14 mouse cellular contexts compared by ENCODE assay signal in genomic region chr8:120304097-120304496, GRCm38 (mm10).
DNase-seq lines count a peak whose midpoint lies in the region; ATAC-seq and TF ChIP-seq lines count a peak whose summit lies in the region.
"Had no signal": no experiment of that assay in that cellular context is flagged by ENCODE, and none has a peak within 500 bp of the region (broad histone marks: within the 10 kb centered on the region; RNA-seq: fewer than 3 reads in every experiment).

No protein-coding gene starts in this region.

- H3K27ac ChIP-seq in heart, embryonic 12.5 days (ENCODE audit: poor library complexity, severe bottlenecking), result no peak overlapping the region
- H3K27ac ChIP-seq in cortical plate, adult 2 months (ENCODE audit: insufficient read depth, low read length), result 0 out of 2 replicates have a peak overlapping the region, but pooled peaks have one; percentile 45
- H3K27ac ChIP-seq in forebrain, postnatal 0 days (ENCODE audit: low read depth, low read length), result peak overlapping the region; percentile 66
- H3K27ac ChIP-seq in midbrain, embryonic 11.5 days (ENCODE audit: low read depth, low read length), result peak overlapping the region; percentile 74
- H3K27ac ChIP-seq: macrophage had no signal

- H3K27me3 ChIP-seq in heart, embryonic 12.5 days (replicated peaks), result peaks cover 14% of the 10 kb centered on the region
- H3K27me3 ChIP-seq in forebrain, postnatal 0 days (ENCODE audit: insufficient read depth, low read length), result no peaks in the 10 kb centered on the region
- peaks cover 5% of the 10 kb centered on the region; the same call in 1 of the 2 replicates for H3K27me3 ChIP-seq in midbrain, embryonic 11.5 days (ENCODE audit: control insufficient read depth, insufficient read depth, low read length)

- WGBS in heart, embryonic 12.5 days, result 65% methylated on average over 9 of the region's 9 CpGs
- WGBS in forebrain, postnatal 0 days, result 18% methylated on average over 9 of the region's 9 CpGs
- WGBS in midbrain, embryonic 11.5 days, result 20% methylated on average over 9 of the region's 9 CpGs

- H3K36me3 ChIP-seq in heart, embryonic 12.5 days, result no peaks in the 10 kb centered on the region
- no peaks in the 10 kb centered on the region for H3K36me3 ChIP-seq in forebrain, postnatal 0 days (ENCODE audit: insufficient read depth)
- no peaks in the 10 kb centered on the region for H3K36me3 ChIP-seq in midbrain, embryonic 11.5 days (ENCODE audit: control insufficient read depth, insufficient read depth, low read length)
- H3K36me3 ChIP-seq: stomach, embryonic 15.5 days had no signal

- peaks cover 40% of the 10 kb centered on the region for H3K4me1 ChIP-seq in heart, embryonic 12.5 days (replicated peaks)
- peaks cover 17% of the 10 kb centered on the region for H3K4me1 ChIP-seq in cortical plate, adult 2 months (ENCODE audit: control insufficient read depth, insufficient read depth, low read length)
- H3K4me1 ChIP-seq in forebrain, postnatal 0 days (ENCODE audit: insufficient read depth), result peaks cover 39% of the 10 kb centered on the region
- peaks cover 57% of the 10 kb centered on the region for H3K4me1 ChIP-seq in midbrain, embryonic 11.5 days (ENCODE audit: control insufficient read depth, insufficient read depth, low read length)

- H3K4me2 ChIP-seq in heart, embryonic 12.5 days, result no peak overlapping the region
- H3K4me2 ChIP-seq in forebrain, postnatal 0 days (ENCODE audit: low read depth), result no peak overlapping the region
- no peak overlapping the region for H3K4me2 ChIP-seq in midbrain, embryonic 11.5 days
- H3K4me2 ChIP-seq: heart, embryonic 11.5 days; stomach, embryonic 15.5 days had no signal

- TF ChIP-seq CTCF in cortical plate, adult 2 months (IDR thresholded peaks at IDR 0.05; ENCODE audit: extremely low read depth, insufficient read depth, low read length), result no peak
- no peak for TF ChIP-seq CTCF in forebrain, postnatal 0 days (IDR thresholded peaks at IDR 0.05; ENCODE audit: low read depth)

- H3K4me3 ChIP-seq in heart, embryonic 12.5 days, result no peak overlapping the region
- H3K4me3 ChIP-seq in cortical plate, adult 2 months (ENCODE audit: insufficient read depth, low read length), result no peak overlapping the region
- no peak overlapping the region for H3K4me3 ChIP-seq in forebrain, postnatal 0 days (ENCODE audit: low read depth, low read length)
- no peak overlapping the region for H3K4me3 ChIP-seq in midbrain, embryonic 11.5 days (ENCODE audit: low read depth, low read length)
- H3K4me3 ChIP-seq: stomach, embryonic 15.5 days had no signal

- no peak for DNase-seq in heart, postnatal 10 days
- DNase-seq in forebrain, postnatal 0 days, result no peak
- DNase-seq in midbrain, embryonic 11.5 days (ENCODE audit: low spot score, missing footprints), result no peak
- DNase-seq in spleen, postnatal 10 days (ENCODE audit: low spot score in 2 of 2), result no peak
- no peak for DNase-seq in ovary, postnatal 36 days (ENCODE audit: low spot score)
- DNase-seq in layer of hippocampus, adult 9-10 months (ENCODE audit: low spot score), result no peak
- DNase-seq: adrenal gland, postnatal 10 days; cerebellum, adult 8-10 months; kidney, adult 18-20 months had no signal

- H3K9me3 ChIP-seq in heart, embryonic 12.5 days (replicated peaks), result no peaks in the 10 kb centered on the region
- no peaks in the 10 kb centered on the region for H3K9me3 ChIP-seq in forebrain, postnatal 0 days (ENCODE audit: low read length)
- H3K9me3 ChIP-seq in midbrain, embryonic 11.5 days (ENCODE audit: control insufficient read depth, low read length), result no peaks in the 10 kb centered on the region
- H3K9me3 ChIP-seq: stomach, embryonic 15.5 days had no signal

- ATAC-seq in heart, embryonic 12.5 days (ENCODE audit: insufficient number of reproducible peaks, low FRiP score), result no peak
- ATAC-seq in forebrain, postnatal 0 days, result peak; percentile 44
- ATAC-seq in midbrain, embryonic 11.5 days (ENCODE audit: low FRiP score), result peak; percentile 38; the same call in 1 of the 2 replicates

- intact Hi-C loops in heart, postnatal 10 days (cut with DNase I), result no loop called here

- 0 out of 2 replicates have a peak overlapping the region, but pooled peaks have one; percentile 5 for H3K9ac ChIP-seq in heart, embryonic 12.5 days
- H3K9ac ChIP-seq in forebrain, postnatal 0 days, result no peak overlapping the region
- peak overlapping the region; percentile 34 for H3K9ac ChIP-seq in midbrain, embryonic 11.5 days (ENCODE audit: low read length)
- H3K9ac ChIP-seq: stomach, embryonic 15.5 days had no signal

- TF ChIP-seq POLR2A in cortical plate, adult 2 months (IDR thresholded peaks at IDR 0.05; ENCODE audit: extremely low read depth, insufficient read depth, low read length), result no peak
